Mouse (Mus musculus) embryonic facial prominence, embryonic 11.5 days (tissue): ENCODE results near the gene Fbxw11. TPM values are rescaled to one million over a fixed set of nuclear protein-coding genes. Genes with fewer than 3 reads are reported as not detected.

Experiments used
- ATAC-seq: fragments of 200-750 bp; cut with Nextera tagmentation; replicated peaks from 2 replicates; pipeline ENCODE4 v1.8.0; 2017; ENCODE audit warnings: low read depth; ENCODE audit not compliant: insufficient number of reproducible peaks, low FRiP score, low TSS enrichment
- DNase-seq: peaks from one replicate; pipeline ENCODE4 v3.0.0-alpha.2; 2015; ENCODE audit warnings: low spot score
- H3K27ac ChIP-seq: fragments of 300-500 bp; sonication (generic); replicated peaks from 2 replicates; pipeline ENCODE4 v1.5.1; 2014; ENCODE audit warnings: mild to moderate bottlenecking, low read depth, low read length, control low read depth
- H3K27me3 ChIP-seq: fragments of 300-500 bp; sonication (generic); 2 replicates; pipeline ENCODE4 v1.6.1; 2014; ENCODE audit warnings: mild to moderate bottlenecking, low read length, moderate library complexity, mixed read lengths; ENCODE audit not compliant: control insufficient read depth, insufficient read depth
- H3K36me3 ChIP-seq: fragments of 300-500 bp; sonication (generic); replicated peaks from 2 replicates; pipeline ENCODE4 v1.6.1; 2014; ENCODE audit warnings: low read depth, mild to moderate bottlenecking, low read length, moderate library complexity, mixed read lengths; ENCODE audit not compliant: control insufficient read depth, insufficient read depth
- H3K4me1 ChIP-seq: fragments of 300-500 bp; sonication (generic); 2 replicates; pipeline ENCODE4 v1.6.1; 2014; ENCODE audit warnings: low read length, mixed read lengths; ENCODE audit not compliant: control insufficient read depth, insufficient read depth
- H3K4me2 ChIP-seq: fragments of 300-500 bp; sonication (generic); 2 replicates; pipeline ENCODE4 v1.6.1; 2014; ENCODE audit warnings: low read depth, mild to moderate bottlenecking, control low read depth, low read length, moderate library complexity
- H3K4me3 ChIP-seq: fragments of 300-500 bp; sonication (generic); 2 replicates; pipeline ENCODE4 v1.5.1; 2014; ENCODE audit warnings: low read depth, low read length, control low read depth
- H3K9ac ChIP-seq: fragments of 300-500 bp; sonication (generic); replicated peaks from 2 replicates; pipeline ENCODE4 v1.6.1; 2014; ENCODE audit warnings: mild to moderate bottlenecking, control low read depth, low read length
- H3K9me3 ChIP-seq: fragments of 300-500 bp; sonication (generic); replicated peaks from 2 replicates; pipeline ENCODE4 v1.6.1; 2016; ENCODE audit warnings: mild to moderate bottlenecking, low read length, inconsistent platforms, mixed read lengths; ENCODE audit not compliant: control insufficient read depth
- WGBS: fragments of 180-500 bp; shearing (Covaris S2); extraction: QIAGEN DNeasy Blood & Tissue Kit; methylation state at CpG from one replicate; pipeline ENCODE4 v1.1.7; 2014; 5-methylcytosine and 5-hydroxymethylcytosine counted together
- polyA plus RNA-seq: library from polyadenylated mRNA; unstranded; fragments of >200 nt; fragmentation: Nextera tagmentation; extraction: Ambion mirVana; gene quantifications from 2 replicates; pipeline ENCODE4 v1.2.1, GENCODE M21; 2014

The Fbxw11 gene
- polyA plus RNA-seq, 1 experiment from 2014 or later: 90.6 TPM

- Histone ChIP-seq H3K4me2 (no peak overlapping the region), H3K27me3 (no peaks in the 10 kb centered on the region), H3K9ac (no peak overlapping the region), H3K36me3 (no peaks in the 10 kb centered on the region), H3K4me1 (no peaks in the 10 kb centered on the region), H3K27ac (no peak overlapping the region), H3K4me3 (no peak overlapping the region), H3K9me3 (no peaks in the 10 kb centered on the region)
- DNase-seq (no peak), ATAC-seq (no peak)
- 92% methylated on average over 4 of the region's 4 CpGs for whole genome bisulfite sequencing
Observed at GRCm38 (mm10) chr11:32706406-32706993, 64.0 kb downstream of the Fbxw11 start.

- H3K4me2 ChIP-seq: no peak overlapping the region
- ATAC-seq (no peak), DNase-seq (no peak)
- 47% methylated on average over 3 of the region's 3 CpGs for WGBS
- H3K9ac ChIP-seq: no peak overlapping the region
- H3K4me1 ChIP-seq: no peaks in the 10 kb centered on the region
- no peaks in the 10 kb centered on the region for H3K36me3 ChIP-seq
- H3K9me3 ChIP-seq: no peaks in the 10 kb centered on the region
- H3K27me3 ChIP-seq: no peaks in the 10 kb centered on the region
- no peak overlapping the region for H3K4me3 ChIP-seq
- H3K27ac ChIP-seq: no peak overlapping the region
Observed at GRCm38 (mm10) chr11:32707481-32707880, 65.0 kb downstream of the Fbxw11 start.

- Histone ChIP-seq H3K4me2 (no peak overlapping the region), H3K27ac (no peak overlapping the region), H3K36me3 (no peaks in the 10 kb centered on the region), H3K27me3 (no peaks in the 10 kb centered on the region), H3K4me3 (no peak overlapping the region), H3K4me1 (no peaks in the 10 kb centered on the region), H3K9ac (no peak overlapping the region), H3K9me3 (no peaks in the 10 kb centered on the region)
- WGBS: 80% methylated on average over 14 of the region's 14 CpGs
- ATAC-seq (no peak), DNase-seq (no peak)
Observed at GRCm38 (mm10) chr11:32708739-32709501, 66.4 kb downstream of the Fbxw11 start.

- no peak overlapping the region for H3K4me2 ChIP-seq
- H3K27me3 ChIP-seq: no peaks in the 10 kb centered on the region
- H3K4me1 ChIP-seq: no peaks in the 10 kb centered on the region
- no peak overlapping the region for H3K9ac ChIP-seq
- no peaks in the 10 kb centered on the region for H3K9me3 ChIP-seq
- no peak overlapping the region for H3K4me3 ChIP-seq
- H3K27ac ChIP-seq: no peak overlapping the region
- no peaks in the 10 kb centered on the region for H3K36me3 ChIP-seq
- WGBS: 28% methylated on average over 1 of the region's 1 CpGs
- no peak for ATAC-seq
- peak; percentile 81 for DNase-seq
Observed at GRCm38 (mm10) chr11:32709563-32709962, 67.0 kb downstream of the Fbxw11 start.

- peak; percentile 48; the same call in 1 of the 2 replicates for ATAC-seq
- no peak overlapping the region for H3K27ac ChIP-seq
Observed at GRCm38 (mm10) chr11:32714230-32714629, 71.7 kb downstream of the Fbxw11 start.

GRCm38 (mm10) chr11:32714896-32715295, 72.4 kb downstream of the Fbxw11 start:
- Histone ChIP-seq H3K4me3 (no peak overlapping the region), H3K4me2 (no peak overlapping the region), H3K4me1 (no peaks in the 10 kb centered on the region), H3K27me3 (no peaks in the 10 kb centered on the region), H3K36me3 (no peaks in the 10 kb centered on the region), H3K9ac (no peak overlapping the region), H3K27ac (no peak overlapping the region), H3K9me3 (no peaks in the 10 kb centered on the region)
- DNase-seq (no peak), ATAC-seq (no peak)
- WGBS: 93% methylated on average over 2 of the region's 2 CpGs

More at GRCm38 (mm10) chr11:32714230-32714629, 71.7 kb downstream of the Fbxw11 start:
- whole genome bisulfite sequencing: 52% methylated on average over 5 of the region's 5 CpGs
- DNase-seq: peak; percentile 71
- no peaks in the 10 kb centered on the region for H3K27me3 ChIP-seq
- no peaks in the 10 kb centered on the region for H3K36me3 ChIP-seq
- H3K9me3 ChIP-seq: no peaks in the 10 kb centered on the region
- no peaks in the 10 kb centered on the region for H3K4me1 ChIP-seq
- no peak overlapping the region for H3K4me3 ChIP-seq
- H3K4me2 ChIP-seq: no peak overlapping the region
- no peak overlapping the region for H3K9ac ChIP-seq

GRCm38 (mm10) chr11:32715495-32715894, 73.0 kb downstream of the Fbxw11 start:
- H3K27me3 ChIP-seq: no peaks in the 10 kb centered on the region
- WGBS: 81% methylated on average over 6 of the region's 6 CpGs
- H3K4me2 ChIP-seq: no peak overlapping the region
- no peak overlapping the region for H3K4me3 ChIP-seq
- H3K27ac ChIP-seq: no peak overlapping the region
- H3K36me3 ChIP-seq: no peaks in the 10 kb centered on the region
- no peaks in the 10 kb centered on the region for H3K4me1 ChIP-seq
- no peak overlapping the region for H3K9ac ChIP-seq
- H3K9me3 ChIP-seq: no peaks in the 10 kb centered on the region
- no peak for DNase-seq
- ATAC-seq: no peak

GRCm38 (mm10) chr11:32715970-32716369, 73.4 kb downstream of the Fbxw11 start:
- WGBS: 72% methylated on average over 5 of the region's 5 CpGs
- Histone ChIP-seq H3K4me2 (no peak overlapping the region), H3K27me3 (no peaks in the 10 kb centered on the region), H3K27ac (no peak overlapping the region), H3K4me3 (no peak overlapping the region), H3K9me3 (no peaks in the 10 kb centered on the region), H3K36me3 (no peaks in the 10 kb centered on the region), H3K4me1 (no peaks in the 10 kb centered on the region), H3K9ac (no peak overlapping the region)
- DNase-seq (no peak), ATAC-seq (no peak)
